Mouse (Mus musculus): ENCODE data around the gene Alcam.

The Alcam gene

DNA sequence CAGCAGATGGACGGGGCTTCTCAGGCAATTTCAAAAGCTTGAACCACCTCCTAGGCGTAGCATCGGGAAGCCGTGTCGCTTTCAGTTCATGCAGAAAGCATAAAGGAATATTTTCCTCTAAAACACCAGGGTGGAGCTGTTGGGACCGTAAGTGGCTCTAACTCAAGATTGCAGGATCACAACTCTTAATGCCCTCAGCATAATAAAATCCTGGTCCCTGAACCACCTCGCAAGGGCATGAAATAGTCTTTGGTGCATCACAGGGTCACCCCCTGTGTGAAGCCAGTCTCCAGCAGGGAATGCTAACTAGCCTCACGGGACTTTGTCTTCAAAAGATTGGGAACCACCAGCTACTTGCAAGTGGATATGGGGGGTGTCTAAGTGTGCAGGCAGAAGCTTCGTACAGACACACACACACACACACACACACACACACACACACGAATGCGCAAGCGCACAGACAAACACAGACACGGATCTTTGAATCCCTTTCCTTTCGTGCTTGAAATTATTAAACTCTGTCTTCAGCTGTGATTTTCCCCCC lies at the start of gene Alcam:
Gene Alcam, minus strand, starts transcription at position 104 of the 544 bp plus-strand sequence.
- peak; percentile 12 for DNase-seq

DNA sequence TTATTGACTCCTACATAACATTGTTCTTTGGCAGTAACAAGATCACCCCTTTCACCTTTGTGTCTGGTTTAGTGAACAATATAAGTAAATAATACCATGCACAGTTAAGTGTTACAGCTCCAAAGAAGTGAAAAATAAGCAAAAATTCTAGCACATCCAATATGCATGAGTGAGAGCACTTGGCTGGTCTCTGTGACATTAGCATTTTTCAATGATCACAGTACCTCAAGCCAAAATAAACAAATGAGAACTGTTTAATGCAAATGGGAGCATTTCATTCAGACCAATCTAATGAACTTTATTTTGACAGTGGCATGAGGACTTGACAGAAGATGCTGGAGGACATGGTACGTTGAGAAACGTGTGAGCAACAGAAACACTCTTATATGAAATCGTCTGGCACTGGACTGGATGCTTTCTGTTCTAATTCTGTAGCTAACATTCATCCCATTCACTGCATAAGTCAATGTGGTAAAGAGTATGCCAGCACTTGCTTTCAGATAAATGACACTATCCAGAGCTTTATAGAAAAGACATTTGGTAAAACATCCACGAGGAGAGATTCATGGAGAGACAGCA lies 45.0 kb upstream of the Alcam start:
- DNase-seq = no peak

DNA sequence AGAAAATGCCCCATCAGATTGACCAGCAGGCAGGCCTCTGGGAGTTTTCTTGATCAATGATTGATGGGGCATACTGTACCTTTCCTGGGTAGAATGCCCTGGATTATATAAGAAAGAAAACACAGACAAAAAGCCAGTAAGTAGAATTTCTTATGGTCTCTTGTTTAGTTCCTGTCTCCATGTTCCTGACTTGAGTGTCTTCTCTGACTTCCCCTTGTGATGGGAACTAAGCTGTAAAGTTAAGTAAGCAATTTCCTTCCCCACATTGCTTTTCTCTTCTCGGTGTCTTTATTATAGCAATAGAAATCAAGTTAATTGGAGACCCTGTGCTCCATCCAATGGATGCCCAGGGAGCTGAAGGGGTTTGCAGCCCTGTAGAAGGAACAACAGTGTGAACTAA lies 36.7 kb upstream of the Alcam start:
- DNase-seq = no peak

GRCm38 (mm10) chr16:52474235-52474634 lies 20.4 kb upstream of the Alcam start:
- no peak for DNase-seq

- no peak for DNase-seq
Measured at GRCm38 (mm10) chr16:52473089-52473488, 19.2 kb upstream of the Alcam start.

- no peak for DNase-seq
Measured at GRCm38 (mm10) chr16:52472635-52473034, 18.8 kb upstream of the Alcam start.

- no peak for DNase-seq
Measured at GRCm38 (mm10) chr16:52472059-52472458, 18.2 kb upstream of the Alcam start.

DNA sequence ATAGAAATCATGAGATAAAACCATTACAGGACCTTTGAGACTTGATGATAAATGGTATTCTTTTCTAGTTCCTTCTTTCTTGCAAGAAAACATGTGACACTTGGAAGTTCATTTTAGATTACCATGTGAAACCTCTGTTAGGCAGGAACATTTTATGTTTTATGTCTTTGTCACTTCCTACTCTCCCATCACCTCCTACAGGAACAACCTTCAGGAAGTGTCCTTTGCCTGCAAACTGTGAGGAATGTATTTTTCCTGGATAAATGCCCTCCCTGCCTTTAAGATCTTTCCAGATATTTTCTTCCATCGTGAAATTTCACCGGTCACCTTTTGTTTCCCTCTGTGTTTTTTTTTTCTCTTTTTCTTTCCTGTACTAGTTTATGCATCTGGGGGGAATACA lies 17.0 kb upstream of the Alcam start:
- no peak for DNase-seq

GRCm38 (mm10) chr16:52470226-52470625 lies 16.4 kb upstream of the Alcam start:
- no peak for DNase-seq

DNA sequence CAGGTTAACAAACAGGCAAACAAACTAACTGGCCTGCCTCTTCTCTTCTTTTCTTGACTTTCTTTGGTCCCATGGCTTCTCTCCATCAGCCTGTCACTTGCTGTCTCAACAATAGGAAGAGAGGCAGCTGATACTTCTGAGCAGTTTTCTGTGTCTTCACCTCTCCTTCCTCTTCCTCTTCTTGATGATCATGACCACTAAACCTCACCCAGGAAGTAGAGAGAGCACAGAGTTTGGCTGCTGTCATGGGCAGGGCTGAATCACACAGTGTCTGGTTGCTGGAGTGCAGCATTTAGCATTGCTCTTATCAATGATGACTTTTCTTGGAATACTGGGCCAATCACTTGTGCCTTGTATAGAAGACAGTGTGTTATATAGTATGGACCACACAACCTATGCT lies 14.6 kb upstream of the Alcam start:
- no peak for DNase-seq

DNA sequence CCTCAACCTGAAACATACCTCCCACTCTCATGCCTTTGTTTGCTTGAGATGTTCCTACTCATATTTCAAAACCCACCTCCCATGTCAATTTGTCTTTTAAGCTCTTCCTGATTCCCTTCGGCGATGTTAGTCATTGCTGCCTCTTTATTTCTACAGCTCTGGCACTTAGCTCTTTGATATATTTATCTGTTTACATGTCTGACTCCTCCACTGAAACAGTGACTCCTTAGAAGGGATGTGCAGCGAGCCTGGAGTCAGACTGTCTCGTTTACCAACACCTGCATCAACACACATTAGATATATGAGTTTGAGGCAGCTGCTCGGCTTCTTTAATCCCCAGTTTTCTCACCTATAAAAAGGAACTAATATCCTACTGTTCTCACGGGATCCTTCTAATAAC lies 12.9 kb upstream of the Alcam start:
- no peak for DNase-seq

- DNase-seq = no peak
Measured at GRCm38 (mm10) chr16:52464597-52464996, 10.7 kb upstream of the Alcam start.

GRCm38 (mm10) chr16:52452862-52453715 lies 785 bp downstream of the Alcam start:
- peak; percentile 90 for DNase-seq

DNA sequence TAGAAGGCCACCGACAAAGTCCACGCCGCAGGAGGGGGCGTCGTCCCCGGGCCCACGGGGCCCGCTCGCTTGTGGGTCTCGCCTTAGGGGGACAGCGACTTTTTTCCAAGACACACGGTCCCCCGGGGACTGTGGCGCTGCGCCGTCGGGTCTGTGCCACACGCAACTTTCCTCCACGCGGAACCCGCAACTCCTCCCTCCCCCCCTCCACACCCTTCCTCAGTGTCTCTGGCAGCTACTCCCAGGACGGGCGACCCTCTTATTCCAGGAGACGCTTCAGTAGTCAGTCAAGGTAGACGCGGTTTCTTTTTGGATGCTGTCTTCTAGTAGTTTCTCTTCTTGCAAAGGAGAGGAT lies 1.4 kb downstream of the Alcam start:
- no peak for DNase-seq

- peak; percentile 7 for DNase-seq
Measured at GRCm38 (mm10) chr16:52451786-52452476, 1.9 kb downstream of the Alcam start.

- DNase-seq = peak; percentile 7
Measured at GRCm38 (mm10) chr16:52451101-52451785, 2.6 kb downstream of the Alcam start.

GRCm38 (mm10) chr16:52450245-52451100 lies 3.4 kb downstream of the Alcam start:
- peak; percentile 18 for DNase-seq

GRCm38 (mm10) chr16:52449889-52450244 lies 4.0 kb downstream of the Alcam start:
- no peak for DNase-seq

DNA sequence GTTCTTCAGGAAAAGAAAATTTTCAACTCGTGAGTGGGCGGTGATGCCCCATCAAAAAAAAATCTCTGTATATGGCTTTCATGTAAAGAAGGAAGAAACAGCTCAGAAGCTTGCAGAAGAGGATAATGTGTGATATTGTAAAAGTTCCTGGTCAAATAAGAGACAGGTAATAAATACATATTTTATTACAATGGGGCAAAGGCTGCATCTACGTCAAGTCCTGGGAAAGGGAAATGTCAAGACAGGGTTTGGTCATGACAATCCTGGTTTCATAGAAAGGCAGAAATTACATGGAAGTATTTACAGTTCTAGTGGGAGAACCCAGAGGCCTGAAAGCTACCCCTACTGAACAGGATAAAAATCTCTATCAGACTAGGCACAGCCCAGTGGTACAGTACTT lies 7.9 kb downstream of the Alcam start:
- no peak for DNase-seq

- DNase-seq = no peak
Measured at GRCm38 (mm10) chr16:52443635-52444505, 10.0 kb downstream of the Alcam start.

DNA sequence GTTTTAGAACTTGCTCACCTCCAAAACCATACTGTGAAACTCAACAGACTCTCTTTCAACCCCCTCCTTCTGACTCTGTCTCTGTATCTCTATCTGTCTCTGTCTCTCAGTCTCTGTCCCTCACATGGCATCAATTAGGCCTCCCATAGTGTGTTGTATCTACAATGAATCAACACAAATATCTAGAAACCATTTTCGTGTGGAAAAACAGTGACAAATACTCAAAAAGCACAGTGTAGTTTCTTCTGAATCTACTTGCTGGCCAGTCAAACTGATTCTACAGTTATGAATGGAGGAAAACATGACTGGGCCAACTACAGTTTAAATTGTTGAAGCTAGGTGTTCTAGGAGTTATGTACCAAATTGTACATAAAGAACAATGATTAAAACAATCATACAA lies 10.8 kb downstream of the Alcam start:
- no peak for DNase-seq
